Comparison of ENCODE assay signal across 20 mouse cellular contexts in genomic region chr9:86739971-86740370, GRCm38 (mm10). TPM values are rescaled to one million over a fixed set of nuclear protein-coding genes. Genes with fewer than 3 reads are reported as not detected.
"Had no signal": no experiment of that assay in that cellular context is flagged by ENCODE, and none has a peak within 500 bp of the region (broad histone marks: within the 10 kb centered on the region; RNA-seq: fewer than 3 reads in every experiment).

No protein-coding gene starts in this region.

- H3K9ac ChIP-seq: lung, embryonic 15.5 days; midbrain, embryonic 13.5 days; midbrain, embryonic 15.5 days; neural tube, embryonic 12.5 days; stomach, embryonic 15.5 days had no signal

- H3K9me3 ChIP-seq: lung, embryonic 15.5 days; megakaryocyte, embryonic 14.5 days; midbrain, embryonic 13.5 days; midbrain, embryonic 15.5 days; neural tube, embryonic 12.5 days; stomach, embryonic 15.5 days had no signal

- ATAC-seq: lung, postnatal 0 days; midbrain, embryonic 13.5 days; midbrain, embryonic 15.5 days had no signal

- H3K27me3 ChIP-seq: midbrain, embryonic 15.5 days; neural tube, embryonic 12.5 days; stomach, embryonic 15.5 days had no signal

- DNase-seq: lung, adult 2 months; lung, postnatal 14 days; lung, postnatal 36 days; right cerebral cortex, postnatal 14 days; thymus, adult 2 months; thymus, postnatal 25 days; thymus, postnatal 4 days had no signal

- H3K27ac ChIP-seq: lung, embryonic 15.5 days; macrophage; midbrain, embryonic 13.5 days; midbrain, embryonic 15.5 days; neural tube, embryonic 12.5 days; stomach, embryonic 15.5 days; stomach, postnatal 0 days had no signal

- H3K4me3 ChIP-seq: lung, embryonic 15.5 days; megakaryocyte, embryonic 14.5 days; midbrain, embryonic 13.5 days; midbrain, embryonic 15.5 days; neural tube, embryonic 12.5 days; stomach, embryonic 15.5 days had no signal

- H3K4me2 ChIP-seq: lung, embryonic 15.5 days; midbrain, embryonic 11.5 days; midbrain, embryonic 13.5 days; midbrain, embryonic 15.5 days; neural tube, embryonic 12.5 days; stomach, embryonic 15.5 days had no signal

- H3K36me3 ChIP-seq: lung, embryonic 15.5 days; midbrain, embryonic 13.5 days; midbrain, embryonic 15.5 days; neural tube, embryonic 12.5 days; stomach, embryonic 15.5 days had no signal

RNA-seq across cellular contexts. Expression of gene Prss35, which starts 3.5 kb away (rescaled TPM):
- total RNA-seq: megakaryocyte progenitor cell, adult 5-6 weeks; monocyte, adult 5-6 weeks; neutrophil, adult 5-6 weeks had no signal
- polyA plus RNA-seq: macrophage had no signal

RNA-seq across cellular contexts. Expression of gene Me1, which starts 44.2 kb away (rescaled TPM):
- total RNA-seq: neutrophil, adult 5-6 weeks had no signal
